Mouse (Mus musculus) E14TG2a.4 (cell line): ENCODE data around the gene Btg2.

Experiments used
- H3K27me3 ChIP-seq: 2 replicates; pipeline ENCODE4 v1.6.1; 2014; ENCODE audit warnings: low read length, control low read depth; ENCODE audit not compliant: insufficient read depth
- H3K36me3 ChIP-seq: 2 replicates; pipeline ENCODE4 v1.6.1; 2014; ENCODE audit warnings: low read length, control low read depth; ENCODE audit not compliant: insufficient read depth
- H3K4me1 ChIP-seq: replicated peaks from 2 replicates; pipeline ENCODE4 v1.6.1; 2014; ENCODE audit warnings: low read depth, low read length, control low read depth
- H3K4me3 ChIP-seq: replicated peaks from 2 replicates; pipeline ENCODE4 v1.5.1; 2014; ENCODE audit warnings: mild to moderate bottlenecking, low read length
- H3K9me3 ChIP-seq: 2 replicates; pipeline ENCODE4 v1.6.1; 2014; ENCODE audit warnings: low read length, control low read depth
- CTCF ChIP-seq: conservative IDR thresholded peaks from 2 replicates; pipeline ENCODE4 v1.5.1; 2014; ENCODE audit warnings: low read length
- NANOG ChIP-seq: IDR thresholded peaks from 2 replicates; pipeline ENCODE4 v1.6.1; 2014; ENCODE audit warnings: borderline replicate concordance, low read length, mixed read lengths
- POU5F1 ChIP-seq: IDR thresholded peaks from 2 replicates; pipeline ENCODE4 v1.6.1; 2014; ENCODE audit warnings: low read length, borderline replicate concordance

Gene Btg2

GRCm38 (mm10) chr1:134037172-134037571 is 41.7 kb downstream of the Btg2 start, which contains the start of gene Fmod:
Fmod (plus strand) TSS chr1:134037254.
- Histone ChIP-seq H3K36me3 (no peaks in the 10 kb centered on the region), H3K4me1 (no peaks in the 10 kb centered on the region), H3K4me3 (no peak within 1 kb of the TSS), H3K9me3 (no peaks in the 10 kb centered on the region), H3K27me3 (peaks cover 16% of the 10 kb centered on the region)
- TF ChIP-seq CTCF = no peak
- TF ChIP-seq NANOG = no peak
- no peak for TF ChIP-seq POU5F1

GRCm38 (mm10) chr1:134036492-134036891 is 42.4 kb downstream of the Btg2 start:
- H3K4me1 ChIP-seq = no peaks in the 10 kb centered on the region
- H3K4me3 ChIP-seq = no peak overlapping the region
- no peaks in the 10 kb centered on the region for H3K9me3 ChIP-seq
- no peaks in the 10 kb centered on the region for H3K36me3 ChIP-seq
- TF ChIP-seq CTCF = peak; percentile 89
- no peak for TF ChIP-seq POU5F1
- TF ChIP-seq NANOG = no peak
- peaks cover 16% of the 10 kb centered on the region for H3K27me3 ChIP-seq

GRCm38 (mm10) chr1:134028161-134028846 is 50.6 kb downstream of the Btg2 start:
- Histone ChIP-seq H3K4me1 (no peaks in the 10 kb centered on the region), H3K9me3 (no peaks in the 10 kb centered on the region), H3K27me3 (0 out of 2 replicates have a peak, but pooled peaks cover 8% of the 10 kb centered on the region), H3K36me3 (no peaks in the 10 kb centered on the region), H3K4me3 (no peak overlapping the region)
- TF ChIP-seq CTCF (no peak), POU5F1 (no peak), NANOG (no peak)

- H3K36me3 ChIP-seq = no peaks in the 10 kb centered on the region
- no peak overlapping the region for H3K4me3 ChIP-seq
- TF ChIP-seq CTCF (no peak), NANOG (no peak), POU5F1 (no peak)
- peaks cover 12% of the 10 kb centered on the region for H3K27me3 ChIP-seq
- no peaks in the 10 kb centered on the region for H3K9me3 ChIP-seq
- no peaks in the 10 kb centered on the region for H3K4me1 ChIP-seq
Measured at GRCm38 (mm10) chr1:134026741-134027140, 52.2 kb downstream of the Btg2 start.

- H3K27me3 ChIP-seq = peaks cover 16% of the 10 kb centered on the region
- no peak overlapping the region for H3K4me3 ChIP-seq
- TF ChIP-seq POU5F1 = no peak
- TF ChIP-seq NANOG = no peak
- TF ChIP-seq CTCF = no peak
- no peaks in the 10 kb centered on the region for H3K4me1 ChIP-seq
- no peaks in the 10 kb centered on the region for H3K36me3 ChIP-seq
- H3K9me3 ChIP-seq = no peaks in the 10 kb centered on the region
Measured at GRCm38 (mm10) chr1:134025975-134026374, 52.9 kb downstream of the Btg2 start.
